Mouse (Mus musculus) liver, adult 2 months (tissue): Measurements from ENCODE around the gene Tmem30c.

ENCODE experiments used
- CTCF ChIP-seq: fragments of 200-500 bp; IDR thresholded peaks from 2 replicates; pipeline ENCODE4 v1.5.1; 2011; ENCODE audit warnings: low read depth, low read length, control low read depth
- POLR2A ChIP-seq: fragments of 200-500 bp; IDR thresholded peaks from 2 replicates; pipeline ENCODE4 v1.6.1; 2011; ENCODE audit warnings: low read length, control low read depth; ENCODE audit not compliant: insufficient read depth; ENCODE audit errors: extremely low read depth

GRCm38 (mm10) chr16:57314236-57314635, 21.6 kb upstream of the Tmem30c start:
- TF ChIP-seq POLR2A: no peak
- no peak for TF ChIP-seq CTCF
